Mouse (Mus musculus) liver, postnatal 0 days (tissue): ENCODE measurements around the gene Asb16.

Source experiments
- CTCF ChIP-seq: sonication (generic); IDR thresholded peaks from 2 replicates; pipeline ENCODE4 v1.5.1; 2016; ENCODE audit warnings: antibody characterized with exemption, low read depth
- EP300 ChIP-seq: IDR thresholded peaks from 2 replicates; pipeline ENCODE4 v1.6.1; 2016; ENCODE audit warnings: antibody characterized with exemption, low read depth, mild to moderate bottlenecking

GRCm38 (mm10) chr11:102312586-102312985, 44.0 kb downstream of the Asb16 start:
- TF ChIP-seq CTCF = no peak
- TF ChIP-seq EP300 = no peak
